Mouse (Mus musculus) small intestine, adult 2 months (tissue): Measurements from ENCODE around the gene Ggt6. TPM values are rescaled to one million over a fixed set of nuclear protein-coding genes. Genes with fewer than 3 reads are reported as not detected.

Experiments used
- H3K27ac ChIP-seq: fragments of 200-500 bp; 2 replicates; pipeline ENCODE4 v1.5.1; 2012; ENCODE audit warnings: low read depth, low read length, control low read depth, inconsistent platforms; ENCODE audit not compliant: insufficient read depth
- H3K27me3 ChIP-seq: fragments of 200-500 bp; 2 replicates; pipeline ENCODE4 v1.6.1; 2012; ENCODE audit warnings: mild to moderate bottlenecking, moderate library complexity, low read length, inconsistent platforms; ENCODE audit not compliant: control insufficient read depth, insufficient read depth
- H3K36me3 ChIP-seq: fragments of 200-500 bp; 2 replicates; pipeline ENCODE4 v1.6.1; 2012; ENCODE audit warnings: mild to moderate bottlenecking, low read length, control low read depth, inconsistent platforms; ENCODE audit not compliant: control insufficient read depth, insufficient read depth
- H3K4me1 ChIP-seq: fragments of 200-500 bp; 2 replicates; pipeline ENCODE4 v1.6.1; 2012; ENCODE audit warnings: low read length, inconsistent platforms, mixed read lengths; ENCODE audit not compliant: control insufficient read depth, insufficient read depth, insufficient read length
- H3K4me3 ChIP-seq: fragments of 200-500 bp; 2 replicates; pipeline ENCODE4 v1.5.1; 2012; ENCODE audit warnings: low read depth, mild to moderate bottlenecking, control low read depth, inconsistent platforms, low read length, moderate library complexity
- CTCF ChIP-seq: fragments of 200-500 bp; IDR thresholded peaks from 2 replicates; pipeline ENCODE4 v1.5.1; 2012; ENCODE audit warnings: low read depth, mild to moderate bottlenecking, control low read depth, inconsistent platforms, low read length, moderate library complexity, mixed read lengths; ENCODE audit not compliant: insufficient replicate concordance, insufficient read length; ENCODE audit errors: extremely low read depth
- POLR2A ChIP-seq: fragments of 200-500 bp; IDR thresholded peaks from 2 replicates; pipeline ENCODE4 v1.6.1; 2012; ENCODE audit warnings: low read depth, mild to moderate bottlenecking, control low read depth, inconsistent platforms, low read length, moderate library complexity
- WGBS: fragments of 180-500 bp; shearing (Covaris S2); methylation state at CpG from one replicate; pipeline ENCODE4 v1.1.7; 2018; 5-methylcytosine and 5-hydroxymethylcytosine counted together
- polyA plus RNA-seq: library from polyadenylated mRNA; depleted of rRNA; stranded (reverse); fragments of >200 nt; gene quantifications from 2 replicates; pipeline ENCODE4 v1.2.3, GENCODE M21; 2012

Gene Ggt6
- polyA plus RNA-seq, 1 experiment = 60.1 TPM

- H3K4me1 ChIP-seq = 0 out of 2 replicates have a peak, but pooled peaks cover 5% of the 10 kb centered on the region
- peaks cover 7% of the 10 kb centered on the region for H3K36me3 ChIP-seq
- TF ChIP-seq POLR2A (no peak), CTCF (no peak)
- peak overlapping the region; percentile 17; the same call in 1 of the 2 replicates for H3K27ac ChIP-seq
- peak overlapping the region; percentile 16; the same call in 1 of the 2 replicates for H3K4me3 ChIP-seq
- H3K27me3 ChIP-seq = no peaks in the 10 kb centered on the region
- WGBS = 75% methylated on average over 12 of the region's 12 CpGs
These were observed 22.7 kb downstream of the Ggt6 start for GRCm38 (mm10) chr11:72457995-72458496.

GRCm38 (mm10) chr11:72458502-72458901 is 23.2 kb downstream of the Ggt6 start:
- H3K27ac ChIP-seq = peak overlapping the region; percentile 17; the same call in 1 of the 2 replicates
- 67% methylated on average over 3 of the region's 3 CpGs for WGBS
- TF ChIP-seq POLR2A = no peak
- no peak for TF ChIP-seq CTCF
- H3K4me3 ChIP-seq = peak overlapping the region; percentile 16; the same call in 1 of the 2 replicates
- peaks cover 7% of the 10 kb centered on the region for H3K36me3 ChIP-seq
- H3K27me3 ChIP-seq = no peaks in the 10 kb centered on the region
- 0 out of 2 replicates have a peak, but pooled peaks cover 5% of the 10 kb centered on the region for H3K4me1 ChIP-seq

- WGBS = 32% methylated on average over 5 of the region's 5 CpGs
- no peak for TF ChIP-seq POLR2A
- TF ChIP-seq CTCF = no peak
- Histone ChIP-seq H3K4me3 (no peak overlapping the region), H3K27ac (no peak overlapping the region; the same call in 1 of the 2 replicates), H3K4me1 (peaks cover 12% of the 10 kb centered on the region; the same call in 1 of the 2 replicates), H3K36me3 (peaks cover 3% of the 10 kb centered on the region), H3K27me3 (no peaks in the 10 kb centered on the region)
These were observed 26.2 kb downstream of the Ggt6 start for GRCm38 (mm10) chr11:72461500-72461981.

- Histone ChIP-seq H3K36me3 (peaks cover 2% of the 10 kb centered on the region; the same call in 1 of the 2 replicates), H3K27me3 (no peaks in the 10 kb centered on the region), H3K4me1 (peaks cover 36% of the 10 kb centered on the region), H3K27ac (no peak overlapping the region), H3K4me3 (no peak overlapping the region)
- WGBS = 84% methylated on average over 3 of the region's 3 CpGs
- no peak for TF ChIP-seq POLR2A
- TF ChIP-seq CTCF = no peak
These were observed 29.5 kb downstream of the Ggt6 start for GRCm38 (mm10) chr11:72464821-72465220.

- H3K36me3 ChIP-seq = no peaks in the 10 kb centered on the region; the same call in 1 of the 2 replicates
- H3K4me1 ChIP-seq = peaks cover 40% of the 10 kb centered on the region
- H3K27me3 ChIP-seq = no peaks in the 10 kb centered on the region
- H3K27ac ChIP-seq = peak overlapping the region; percentile 68
- TF ChIP-seq POLR2A (no peak), CTCF (no peak)
- WGBS = 37% methylated on average over 11 of the region's 11 CpGs
- H3K4me3 ChIP-seq = no peak overlapping the region
These were observed 30.8 kb downstream of the Ggt6 start for GRCm38 (mm10) chr11:72465978-72466693.

GRCm38 (mm10) chr11:72466694-72467507 is 31.6 kb downstream of the Ggt6 start:
- H3K4me3 ChIP-seq = no peak overlapping the region
- no peaks in the 10 kb centered on the region for H3K27me3 ChIP-seq
- H3K36me3 ChIP-seq = no peaks in the 10 kb centered on the region; the same call in 1 of the 2 replicates
- no peak for TF ChIP-seq POLR2A
- TF ChIP-seq CTCF = no peak
- peaks cover 38% of the 10 kb centered on the region for H3K4me1 ChIP-seq
- 3% methylated on average over 11 of the region's 11 CpGs for WGBS
- peak overlapping the region; percentile 68 for H3K27ac ChIP-seq

- H3K36me3 ChIP-seq = no peaks in the 10 kb centered on the region; the same call in 1 of the 2 replicates
- WGBS = 68% methylated on average over 5 of the region's 5 CpGs
- TF ChIP-seq POLR2A (no peak), CTCF (no peak)
- H3K4me3 ChIP-seq = no peak overlapping the region
- peaks cover 41% of the 10 kb centered on the region for H3K4me1 ChIP-seq
- H3K27ac ChIP-seq = peak overlapping the region; percentile 44; the same call in 1 of the 2 replicates
- H3K27me3 ChIP-seq = no peaks in the 10 kb centered on the region
These were observed 33.2 kb downstream of the Ggt6 start for GRCm38 (mm10) chr11:72468525-72468924.
